Comparison of ENCODE assay signal across 14 mouse cellular contexts in genomic region chr6:52167176-52167575, GRCm38 (mm10). TPM values are rescaled to one million over a fixed set of nuclear protein-coding genes. Genes with fewer than 3 reads are reported as not detected.
DNase-seq lines count a peak whose midpoint lies in the region; ATAC-seq and TF ChIP-seq lines count a peak whose summit lies in the region.
"Had no signal": no experiment of that assay in that cellular context is flagged by ENCODE, and none has a peak within 500 bp of the region (broad histone marks: within the 10 kb centered on the region; RNA-seq: fewer than 3 reads in every experiment).

No protein-coding gene starts in this region.

- TF ChIP-seq CTCF in small intestine, adult 2 months (IDR thresholded peaks at IDR 0.05; ENCODE audit: extremely low read depth, insufficient read length, insufficient replicate concordance, low read depth, low read length): no peak

- H3K4me1 ChIP-seq in liver, embryonic 11.5 days (replicated peaks; ENCODE audit: control insufficient read depth, insufficient read depth, low read length): peaks cover 14% of the 10 kb centered on the region
- H3K4me1 ChIP-seq in liver, embryonic 12.5 days: peaks cover 4% of the 10 kb centered on the region; the same call in 1 of the 2 replicates
- H3K4me1 ChIP-seq in hindbrain, embryonic 16.5 days (ENCODE audit: control insufficient read depth, insufficient read depth, low read depth, low read length): peaks cover 7% of the 10 kb centered on the region
- peaks cover 7% of the 10 kb centered on the region; the same call in 1 of the 2 replicates for H3K4me1 ChIP-seq in small intestine, adult 2 months (ENCODE audit: control insufficient read depth, insufficient read depth, insufficient read length, low read length)

- ATAC-seq in liver, embryonic 11.5 days (replicated peaks; ENCODE audit: low FRiP score): no peak
- ATAC-seq in liver, embryonic 12.5 days: no peak
- no peak for ATAC-seq in hindbrain, embryonic 16.5 days
- no peak for ATAC-seq in cerebellum, adult (ENCODE audit: insufficient number of reproducible peaks, low FRiP score, low TSS enrichment)

- H3K4me3 ChIP-seq in liver, embryonic 11.5 days (ENCODE audit: low read depth, low read length): no peak overlapping the region
- no peak overlapping the region for H3K4me3 ChIP-seq in liver, embryonic 12.5 days
- H3K4me3 ChIP-seq in hindbrain, embryonic 16.5 days (ENCODE audit: low read length): peak overlapping the region; percentile 57
- H3K4me3 ChIP-seq in small intestine, adult 2 months (ENCODE audit: low read depth, low read length): no peak overlapping the region
- H3K4me3 ChIP-seq: limb, embryonic 12.5 days; megakaryocyte, embryonic 14.5 days had no signal

- peak overlapping the region; percentile 78; the same call in 1 of the 2 replicates for H3K27ac ChIP-seq in liver, embryonic 11.5 days (ENCODE audit: low read depth, low read length)
- H3K27ac ChIP-seq in liver, embryonic 12.5 days: no peak overlapping the region
- peak overlapping the region; percentile 97 for H3K27ac ChIP-seq in hindbrain, embryonic 16.5 days (ENCODE audit: low read depth, low read length)
- peak overlapping the region; percentile 52; the same call in 1 of the 2 replicates for H3K27ac ChIP-seq in small intestine, adult 2 months (ENCODE audit: insufficient read depth, low read depth, low read length)
- H3K27ac ChIP-seq: limb, embryonic 12.5 days had no signal

- H3K27me3 ChIP-seq in liver, embryonic 11.5 days (replicated peaks; ENCODE audit: control insufficient read depth, insufficient read depth, low read length): peaks cover 99% of the 10 kb centered on the region
- H3K27me3 ChIP-seq in liver, embryonic 12.5 days (replicated peaks): peaks cover 98% of the 10 kb centered on the region
- H3K27me3 ChIP-seq in hindbrain, embryonic 16.5 days (replicated peaks; ENCODE audit: control insufficient read depth, insufficient read depth, low read length): peaks cover 10% of the 10 kb centered on the region
- peaks cover 31% of the 10 kb centered on the region for H3K27me3 ChIP-seq in small intestine, adult 2 months (ENCODE audit: control insufficient read depth, insufficient read depth, low read length)

- 32% methylated on average over 1 of the region's 1 CpGs for WGBS in liver, embryonic 11.5 days
- WGBS in liver, embryonic 12.5 days (ENCODE audit: insufficient replicate concordance): 23% methylated on average over 1 of the region's 1 CpGs
- 17% methylated on average over 1 of the region's 1 CpGs for WGBS in hindbrain, embryonic 16.5 days
- 73% methylated on average over 1 of the region's 1 CpGs for WGBS in small intestine, adult 2 months

- no peaks in the 10 kb centered on the region for H3K36me3 ChIP-seq in liver, embryonic 11.5 days (ENCODE audit: control insufficient read depth, insufficient read depth, low read length)
- H3K36me3 ChIP-seq in liver, embryonic 12.5 days: no peaks in the 10 kb centered on the region
- H3K36me3 ChIP-seq in hindbrain, embryonic 16.5 days (ENCODE audit: control insufficient read depth, insufficient read depth, low read length): no peaks in the 10 kb centered on the region
- no peaks in the 10 kb centered on the region for H3K36me3 ChIP-seq in small intestine, adult 2 months (ENCODE audit: control insufficient read depth, insufficient read depth, low read length)
- H3K36me3 ChIP-seq: G1E had no signal

- no peak overlapping the region for H3K9ac ChIP-seq in liver, embryonic 11.5 days (ENCODE audit: low read depth, low read length)
- H3K9ac ChIP-seq in liver, embryonic 12.5 days: no peak overlapping the region
- H3K9ac ChIP-seq in hindbrain, embryonic 16.5 days (ENCODE audit: low read depth, low read length): peak overlapping the region; percentile 83
- H3K9ac ChIP-seq: limb, embryonic 12.5 days had no signal

- no peak for TF ChIP-seq POLR2A in small intestine, adult 2 months (IDR thresholded peaks at IDR 0.05; ENCODE audit: low read depth, low read length)

- peak overlapping the region; percentile 55 for H3K4me2 ChIP-seq in liver, embryonic 11.5 days
- no peak overlapping the region for H3K4me2 ChIP-seq in liver, embryonic 12.5 days
- peak overlapping the region; percentile 80 for H3K4me2 ChIP-seq in hindbrain, embryonic 16.5 days (ENCODE audit: low read length)
- H3K4me2 ChIP-seq: limb, embryonic 12.5 days had no signal

- no peaks in the 10 kb centered on the region for H3K9me3 ChIP-seq in liver, embryonic 11.5 days (ENCODE audit: control insufficient read depth, low read length)
- no peaks in the 10 kb centered on the region for H3K9me3 ChIP-seq in liver, embryonic 12.5 days (replicated peaks)
- no peaks in the 10 kb centered on the region for H3K9me3 ChIP-seq in hindbrain, embryonic 16.5 days (ENCODE audit: control insufficient read depth, low read length)
- H3K9me3 ChIP-seq: G1E; limb, embryonic 12.5 days had no signal

- DNase-seq in embryo, embryonic 9.5 days (ENCODE audit: extremely low spot score): peak; percentile 51
- no peak for DNase-seq in embryo, embryonic 10.5 days (ENCODE audit: low spot score)
- no peak for DNase-seq in liver, embryonic 11.5 days (ENCODE audit: low spot score)
- DNase-seq in layer of hippocampus, adult 8-10 months (ENCODE audit: low spot score in 2 of 2): no peak

RNA-seq across cellular contexts. Expression of gene Hoxa2, which starts 2.5 kb away (rescaled TPM):
- 4.3 and 4.5 TPM in 2 replicates for polyA plus RNA-seq in liver, embryonic 11.5 days (2014; fragmentation: Nextera tagmentation; extraction: Ambion mirVana)
- 1.4 TPM in 2 replicates for polyA plus RNA-seq in liver, embryonic 12.5 days (2016; fragmentation: Nextera tagmentation; extraction: Ambion mirVana)
- polyA plus RNA-seq in hindbrain, embryonic 16.5 days (2015; fragmentation: Nextera tagmentation; extraction: Ambion mirVana): 20.3 and 22.5 TPM in 2 replicates
- polyA plus RNA-seq in small intestine, adult 2 months (2012; rRNA removed): 0.83 and 1.0 TPM in 2 replicates
- not detected for total RNA-seq in layer of hippocampus, adult 8-10 months (2022)
- total RNA-seq: G1E; granulocyte monocyte progenitor cell, adult 5-6 weeks; neutrophil, adult 5-6 weeks had no signal
- polyA plus RNA-seq: cortical plate, adult 2 months; G1E had no signal

RNA-seq across cellular contexts. Expression of gene Hoxa1, which starts 9.1 kb away (rescaled TPM):
- polyA plus RNA-seq in liver, embryonic 11.5 days (2014; fragmentation: Nextera tagmentation; extraction: Ambion mirVana): 2.6 and 3.2 TPM in 2 replicates
- 1.0 and 1.1 TPM in 2 replicates for polyA plus RNA-seq in liver, embryonic 12.5 days (2016; fragmentation: Nextera tagmentation; extraction: Ambion mirVana)
- polyA plus RNA-seq in hindbrain, embryonic 16.5 days (2015; fragmentation: Nextera tagmentation; extraction: Ambion mirVana): 1.8 and 2.0 TPM in 2 replicates
- 0.11 and 0.28 TPM in 2 replicates for polyA plus RNA-seq in small intestine, adult 2 months (2012; rRNA removed)
- total RNA-seq in layer of hippocampus, adult 8-10 months (2022): not detected
- total RNA-seq: neutrophil, adult 5-6 weeks had no signal
- polyA plus RNA-seq: cortical plate, adult 2 months; G1E had no signal

RNA-seq across cellular contexts. Expression of gene 5730596B20Rik, which starts 10.1 kb away (rescaled TPM):
- polyA plus RNA-seq in liver, embryonic 11.5 days (2014; fragmentation: Nextera tagmentation; extraction: Ambion mirVana): 0.60 and 1.0 TPM in 2 replicates
- 0.29 TPM in 2 replicates for polyA plus RNA-seq in liver, embryonic 12.5 days (2016; fragmentation: Nextera tagmentation; extraction: Ambion mirVana)
- 3.4 and 3.6 TPM in 2 replicates for polyA plus RNA-seq in hindbrain, embryonic 16.5 days (2015; fragmentation: Nextera tagmentation; extraction: Ambion mirVana)
- 0.10 TPM in 1 of 2 replicates, not detected in the other for polyA plus RNA-seq in small intestine, adult 2 months (2012; rRNA removed)
- total RNA-seq in layer of hippocampus, adult 8-10 months (2022): not detected
- total RNA-seq: granulocyte monocyte progenitor cell, adult 5-6 weeks; neutrophil, adult 5-6 weeks had no signal
- polyA plus RNA-seq: cortical plate, adult 2 months; G1E had no signal

RNA-seq across cellular contexts. Expression of gene Hoxa4, which starts 24.4 kb away (rescaled TPM):
- polyA plus RNA-seq in liver, embryonic 11.5 days (2014; fragmentation: Nextera tagmentation; extraction: Ambion mirVana): 2.3 and 3.1 TPM in 2 replicates
- polyA plus RNA-seq in liver, embryonic 12.5 days (2016; fragmentation: Nextera tagmentation; extraction: Ambion mirVana): 0.79 and 0.92 TPM in 2 replicates
- polyA plus RNA-seq in hindbrain, embryonic 16.5 days (2015; fragmentation: Nextera tagmentation; extraction: Ambion mirVana): 5.6 and 8.8 TPM in 2 replicates
- polyA plus RNA-seq in small intestine, adult 2 months (2012; rRNA removed): 2.3 and 2.4 TPM in 2 replicates
- not detected for total RNA-seq in layer of hippocampus, adult 8-10 months (2022)
- total RNA-seq: G1E; neutrophil, adult 5-6 weeks had no signal
- polyA plus RNA-seq: cortical plate, adult 2 months; G1E had no signal

RNA-seq across cellular contexts. Expression of gene Hoxa5, which starts 37.2 kb away (rescaled TPM):
- 8.0 and 9.7 TPM in 2 replicates for polyA plus RNA-seq in liver, embryonic 11.5 days (2014; fragmentation: Nextera tagmentation; extraction: Ambion mirVana)
- polyA plus RNA-seq in liver, embryonic 12.5 days (2016; fragmentation: Nextera tagmentation; extraction: Ambion mirVana): 2.1 and 3.1 TPM in 2 replicates
- 85.9 and 106 TPM in 2 replicates for polyA plus RNA-seq in hindbrain, embryonic 16.5 days (2015; fragmentation: Nextera tagmentation; extraction: Ambion mirVana)
- polyA plus RNA-seq in small intestine, adult 2 months (2012; rRNA removed): 3.5 and 4.7 TPM in 2 replicates
- total RNA-seq in layer of hippocampus, adult 8-10 months (2022): not detected
- total RNA-seq: neutrophil, adult 5-6 weeks had no signal
- polyA plus RNA-seq: cortical plate, adult 2 months; G1E had no signal
